Mouse (Mus musculus) layer of hippocampus, adult 2 months (tissue): ENCODE measurements around the gene Trex1. TPM values are rescaled to one million over a fixed set of nuclear protein-coding genes. Genes with fewer than 3 reads are reported as not detected.
A peak's percentile ranks its signal among the peaks of the same experiment; 100 is the strongest.

ENCODE experiments used
- DNase-seq, 2 experiments: peaks; one replicate each; pipeline ENCODE4 v3.0.0; 2022; ENCODE audit warnings: low spot score in 2 of 2
- H3K27ac ChIP-seq: fragments of 200-600 bp; 2 replicates; pipeline ENCODE4 v1.8.1; 2022
- H3K4me3 ChIP-seq: fragments of 200-600 bp; 2 replicates; pipeline ENCODE4 v1.8.1; 2022; ENCODE audit warnings: mild to moderate bottlenecking
- CTCF ChIP-seq: fragments of 200-600 bp; conservative IDR thresholded peaks from 2 replicates; pipeline ENCODE4 v1.8.1; 2022; ENCODE audit warnings: antibody characterized with exemption, mild to moderate bottlenecking, moderate library complexity
- total RNA-seq, 2 experiments: library from RNA; stranded (reverse); gene quantifications; 2 replicates each; pipeline ENCODE4 v1.2.3; 2021

The Trex1 gene
- total RNA-seq, 2 experiments from 2014 or later: 12.9 to 15.4 TPM

GRCm38 (mm10) chr9:109096856-109097255, 37.3 kb upstream of the Trex1 start:
- peak overlapping the region; percentile 83 for H3K4me3 ChIP-seq
- TF ChIP-seq CTCF: no peak
- no peak for DNase-seq
- H3K27ac ChIP-seq: peak overlapping the region; percentile 91

- Histone ChIP-seq H3K27ac (peak overlapping the region; percentile 91), H3K4me3 (peak overlapping the region; percentile 83)
- TF ChIP-seq CTCF: no peak
- no peak for DNase-seq
Measured at GRCm38 (mm10) chr9:109096251-109096661, 36.7 kb upstream of the Trex1 start.

GRCm38 (mm10) chr9:109095137-109095982, 35.8 kb upstream of the Trex1 start, which contains the start of gene Plxnb1:
Plxnb1 (plus strand) TSS chr9:109095389.
- peak; percentile 66 to 67 for DNase-seq
- no peak for TF ChIP-seq CTCF
- Histone ChIP-seq H3K4me3 (peak within 1 kb of the TSS; percentile 83), H3K27ac (peak within 1 kb of the TSS; percentile 91)

GRCm38 (mm10) chr9:109094553-109095136, 35.1 kb upstream of the Trex1 start:
- peak overlapping the region; percentile 91 for H3K27ac ChIP-seq
- no peak for DNase-seq
- H3K4me3 ChIP-seq: peak overlapping the region; percentile 83
- no peak for TF ChIP-seq CTCF

GRCm38 (mm10) chr9:109093786-109094552, 34.4 kb upstream of the Trex1 start:
- H3K4me3 ChIP-seq: no peak overlapping the region
- no peak for TF ChIP-seq CTCF
- H3K27ac ChIP-seq: peak overlapping the region; percentile 91; the same call in 1 of the 2 replicates
- DNase-seq: no peak

- no peak overlapping the region for H3K4me3 ChIP-seq
- no peak overlapping the region for H3K27ac ChIP-seq
- no peak for DNase-seq
- no peak for TF ChIP-seq CTCF
Measured at GRCm38 (mm10) chr9:109092799-109093198, 33.3 kb upstream of the Trex1 start.

- Histone ChIP-seq H3K4me3 (no peak overlapping the region), H3K27ac (no peak overlapping the region)
- DNase-seq: no peak
- no peak for TF ChIP-seq CTCF
Measured at GRCm38 (mm10) chr9:109091802-109092201, 32.3 kb upstream of the Trex1 start.

GRCm38 (mm10) chr9:109090446-109090845, 30.9 kb upstream of the Trex1 start:
- no peak for DNase-seq
- no peak overlapping the region for H3K4me3 ChIP-seq
- no peak for TF ChIP-seq CTCF
- H3K27ac ChIP-seq: no peak overlapping the region

GRCm38 (mm10) chr9:109087987-109088386, 28.5 kb upstream of the Trex1 start:
- TF ChIP-seq CTCF: peak; percentile 90
- DNase-seq: peak in 1 of 2 experiments; percentile 56
- Histone ChIP-seq H3K4me3 (no peak overlapping the region), H3K27ac (peak overlapping the region; percentile 80)

GRCm38 (mm10) chr9:109084922-109085321, 25.4 kb upstream of the Trex1 start:
- TF ChIP-seq CTCF: peak; percentile 74
- H3K27ac ChIP-seq: no peak overlapping the region
- DNase-seq: no peak
- no peak overlapping the region for H3K4me3 ChIP-seq

GRCm38 (mm10) chr9:109082124-109082800, 22.7 kb upstream of the Trex1 start, which contains the start of the genes Ccdc51 and Tma7:
Ccdc51 (plus strand) TSS chr9:109082493.
Tma7 (minus strand) TSS chr9:109082587.
- H3K27ac ChIP-seq: peak within 1 kb of the TSS; percentile 89
- DNase-seq: peak; percentile 84 to 91
- TF ChIP-seq CTCF: no peak
- H3K4me3 ChIP-seq: peak within 1 kb of the TSS; percentile 88

- TF ChIP-seq CTCF: no peak
- Histone ChIP-seq H3K4me3 (peak overlapping the region; percentile 88), H3K27ac (peak overlapping the region; percentile 89)
- DNase-seq: no peak
Measured at GRCm38 (mm10) chr9:109081749-109082123, 22.2 kb upstream of the Trex1 start.
